Mouse (Mus musculus): ENCODE measurements at regions not wholly inside any gene's neighbourhood (a gene's known extent, or its start where the extent isn't known, plus 50 kb on each side); places are given as distances from the start of the nearest gene placed in this dataset.

DNA sequence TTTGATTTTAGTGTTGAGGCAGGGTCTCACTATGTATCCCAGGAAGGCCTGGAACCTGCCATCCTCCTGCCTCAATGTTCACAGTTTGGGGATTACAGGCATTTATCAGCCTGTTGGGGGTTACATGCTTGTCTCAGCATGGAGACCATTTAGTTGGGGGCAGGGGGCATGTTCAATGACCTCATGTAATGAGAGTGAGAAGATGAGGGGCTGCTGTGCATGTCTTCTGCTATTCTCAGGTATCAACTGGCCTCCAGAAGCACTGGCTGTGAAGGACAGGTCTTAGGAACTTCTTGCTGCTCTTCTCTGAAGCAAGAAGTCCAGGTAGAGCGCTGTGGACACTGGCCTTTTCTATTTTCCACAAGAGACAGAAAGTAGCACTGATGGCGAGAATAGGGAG is 350.9 kb downstream of the Plekhb2 start:
- DNase-seq (ENCODE audit: low read depth, low spot score) = no peak

DNA sequence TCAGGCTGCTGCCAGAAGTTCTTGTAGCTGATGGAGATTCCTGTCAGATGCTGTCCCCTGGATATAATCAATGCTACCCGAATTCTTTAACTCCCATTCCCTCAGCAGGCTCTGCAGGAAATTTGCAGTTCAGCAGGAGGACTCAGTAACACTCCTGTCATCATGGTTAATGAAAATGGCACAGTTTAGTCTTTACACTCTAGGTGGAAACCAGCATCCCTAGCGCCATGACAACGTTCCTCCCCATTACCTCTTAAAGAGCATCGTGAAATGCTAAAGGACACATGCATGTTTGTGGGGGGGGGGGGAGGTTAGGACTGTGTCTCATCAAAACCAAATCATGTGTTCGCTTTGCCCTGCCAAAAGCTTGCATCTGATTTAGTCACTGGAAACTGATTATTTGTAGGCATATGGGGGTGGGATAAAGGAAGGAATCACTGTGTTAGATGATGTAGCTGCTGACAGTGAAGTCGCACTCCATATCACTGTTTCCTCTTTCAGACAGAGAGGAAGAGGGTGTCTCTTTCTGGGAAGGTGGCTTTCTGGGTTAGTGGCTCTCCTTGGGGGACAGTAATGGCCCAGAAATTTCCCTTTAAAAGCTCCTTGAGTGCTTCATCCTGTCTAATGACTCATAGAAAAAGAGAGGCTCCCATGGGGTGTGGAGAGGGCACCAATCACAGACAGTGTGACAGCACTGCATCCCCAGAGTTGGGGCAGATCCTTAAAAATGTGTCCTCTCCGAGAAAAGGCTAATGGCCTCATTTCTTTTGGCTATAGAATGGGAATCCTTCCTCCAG is 351.5 kb downstream of the Plekhb2 start:
- DNase-seq (ENCODE audit: low read depth, low spot score) = no peak

GRCm38 (mm10) chr1:35201880-35202220 is 352.1 kb downstream of the Plekhb2 start:
- no peak for DNase-seq (ENCODE audit: low read depth, low spot score)

DNA sequence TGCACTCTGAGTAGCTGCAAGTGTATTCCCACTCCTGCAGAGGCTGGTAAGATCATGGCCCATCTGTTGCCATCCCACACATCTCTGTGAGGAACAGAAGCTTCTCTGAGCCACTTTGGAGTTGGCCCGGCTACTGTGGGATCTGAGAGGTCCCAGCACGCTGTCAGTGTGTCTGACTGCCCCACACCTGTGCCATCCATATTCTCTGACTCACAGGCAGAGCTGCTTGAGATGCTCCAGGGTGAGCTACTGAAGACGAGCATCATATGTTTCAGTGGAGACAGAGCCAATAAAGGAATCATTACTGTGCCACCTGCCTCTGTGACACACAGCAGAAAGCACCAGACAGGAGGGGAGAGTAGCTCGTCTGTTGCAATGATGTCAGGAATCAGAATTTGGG is 352.8 kb downstream of the Plekhb2 start:
- DNase-seq (ENCODE audit: low read depth, low spot score) = no peak

DNA sequence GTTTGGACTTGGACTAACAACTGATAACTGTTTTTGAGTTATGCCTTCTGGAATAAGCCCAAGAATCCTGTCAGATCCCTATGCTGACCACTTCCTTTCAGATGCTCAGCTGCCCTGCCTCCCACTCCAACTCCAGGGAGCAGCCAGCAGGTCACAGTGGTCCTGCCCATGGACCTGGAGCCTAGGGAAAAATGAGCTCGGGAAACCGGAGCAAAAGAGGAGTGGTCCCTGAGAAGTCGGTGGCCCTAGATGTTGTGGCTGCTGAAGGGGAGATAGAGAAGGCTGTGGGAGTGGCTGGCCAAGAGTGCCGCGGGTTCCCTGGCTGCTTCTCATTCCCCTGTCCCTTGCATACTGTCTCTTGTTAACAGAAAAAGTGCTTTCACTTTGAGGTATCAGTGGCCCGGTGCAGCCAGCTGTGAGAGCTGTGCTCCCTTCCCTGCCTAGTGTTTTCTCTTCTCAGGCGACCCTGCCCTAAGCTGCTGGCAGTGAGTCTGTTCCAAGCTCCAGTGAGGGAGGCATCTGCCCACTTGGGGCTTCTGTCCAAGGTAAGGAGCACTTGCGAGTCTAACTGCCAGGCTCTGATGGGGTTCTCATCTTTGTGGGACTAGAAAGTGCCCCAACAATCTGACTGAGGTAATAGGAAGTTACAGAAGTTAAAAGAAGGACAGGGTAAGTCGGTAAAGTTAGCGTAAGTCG is 357.2 kb downstream of the Plekhb2 start:
- no peak for DNase-seq (ENCODE audit: low read depth, low spot score)

- DNase-seq (ENCODE audit: low read depth, low spot score) = no peak
These were observed 362.5 kb downstream of the Plekhb2 start for GRCm38 (mm10) chr1:35212111-35212891.

GRCm38 (mm10) chr1:35213875-35214274 is 364.1 kb downstream of the Plekhb2 start:
- no peak for DNase-seq (ENCODE audit: low read depth, low spot score)

- DNase-seq (ENCODE audit: low read depth, low spot score) = no peak
These were observed 366.6 kb downstream of the Plekhb2 start for GRCm38 (mm10) chr1:35216411-35216810.

DNA sequence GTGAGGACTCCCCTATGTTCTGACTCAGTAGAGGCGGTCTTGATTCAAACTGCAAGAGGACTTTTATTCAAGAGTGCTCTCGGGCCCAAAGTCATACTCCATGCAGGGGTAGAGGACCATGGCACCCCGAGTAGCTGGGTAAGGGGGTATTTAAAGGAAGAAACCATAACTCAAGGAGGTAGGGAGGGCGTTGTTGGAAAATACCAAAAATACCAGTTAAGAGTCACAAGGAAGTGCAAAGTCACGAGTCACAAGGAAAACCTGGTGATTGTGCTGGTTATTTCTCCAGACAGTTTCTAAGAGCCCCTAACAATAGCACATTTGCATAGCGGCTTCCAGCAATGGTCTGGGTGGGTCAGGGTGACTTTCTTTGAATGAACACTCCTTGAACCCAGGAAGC is 370.4 kb downstream of the Plekhb2 start:
- DNase-seq (ENCODE audit: low read depth, low spot score) = peak; percentile 77

- DNase-seq (ENCODE audit: low read depth, low spot score) = peak; percentile 96
These were observed 371.0 kb downstream of the Plekhb2 start for GRCm38 (mm10) chr1:35220751-35221150.

DNA sequence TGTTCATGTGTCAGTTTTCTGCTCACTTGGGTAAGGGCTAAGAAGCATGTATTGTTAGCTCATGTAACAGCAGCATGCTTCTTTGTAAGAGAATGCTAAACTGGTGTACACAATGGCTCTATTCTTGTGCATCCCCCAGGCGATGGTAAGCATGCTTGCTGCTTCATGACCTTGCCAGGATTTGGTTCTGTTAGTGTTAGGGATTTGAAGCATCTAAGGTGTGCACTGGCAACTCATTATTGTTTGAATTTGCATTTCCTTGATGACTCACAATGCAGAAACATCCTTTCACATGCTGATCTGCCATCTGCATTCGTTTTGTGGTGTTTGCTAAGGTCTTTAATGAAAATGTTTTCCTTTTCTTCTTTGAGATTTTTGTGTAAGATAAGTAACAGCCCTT is 382.8 kb downstream of the Plekhb2 start:
- DNase-seq (ENCODE audit: low read depth, low spot score) = peak; percentile 99

DNA sequence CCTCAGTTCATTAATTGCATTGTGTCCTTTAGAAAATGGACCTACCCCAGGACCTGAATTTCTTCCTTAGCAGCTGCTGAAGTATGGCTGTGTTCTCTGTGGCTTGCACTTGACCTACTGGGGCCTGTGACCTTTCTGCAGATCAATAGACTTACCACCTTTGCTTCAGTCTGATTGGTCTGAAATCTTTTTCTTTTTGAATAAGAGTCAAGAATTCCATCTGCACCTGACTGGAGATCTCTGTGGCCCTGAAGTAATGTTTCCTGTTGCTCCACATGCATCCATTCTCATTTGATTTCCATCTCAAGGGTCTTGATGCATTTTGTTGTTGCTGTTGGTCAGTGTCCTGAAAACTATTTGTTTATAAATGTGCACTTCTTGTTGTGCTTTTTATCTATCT is 388.4 kb downstream of the Plekhb2 start:
- peak; percentile 62 for DNase-seq (ENCODE audit: low read depth, low spot score)

- DNase-seq (ENCODE audit: low read depth, low spot score) = no peak
These were observed 393.1 kb downstream of the Plekhb2 start for GRCm38 (mm10) chr1:35242849-35243248.

GRCm38 (mm10) chr1:35243339-35243738 is 393.6 kb downstream of the Plekhb2 start:
- DNase-seq (ENCODE audit: low read depth, low spot score) = no peak

DNA sequence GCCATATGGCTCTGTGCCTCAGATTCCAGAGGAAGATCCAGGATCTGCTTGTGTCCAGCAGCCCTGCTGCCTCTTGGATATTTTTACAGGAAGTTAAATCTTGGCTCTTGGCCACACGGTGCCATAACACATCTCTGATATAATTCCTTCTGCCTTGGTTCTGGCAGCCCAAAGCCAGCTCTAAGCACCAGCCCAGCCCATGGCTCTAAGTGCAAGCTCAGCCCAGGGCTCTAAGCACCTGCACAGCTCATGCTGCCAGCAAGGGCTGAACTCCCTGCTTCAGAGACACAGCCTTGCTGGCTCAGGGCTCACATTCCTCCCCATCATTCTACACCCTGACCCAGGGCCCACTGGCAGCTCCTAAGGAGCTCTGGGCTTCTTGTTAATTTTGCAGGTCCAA is 415.3 kb downstream of the Plekhb2 start:
- no peak for DNase-seq (ENCODE audit: low read depth, low spot score)

- peak; percentile 81 for DNase-seq (ENCODE audit: low read depth, low spot score)
These were observed 416.9 kb downstream of the Plekhb2 start for GRCm38 (mm10) chr1:35266626-35267025.

DNA sequence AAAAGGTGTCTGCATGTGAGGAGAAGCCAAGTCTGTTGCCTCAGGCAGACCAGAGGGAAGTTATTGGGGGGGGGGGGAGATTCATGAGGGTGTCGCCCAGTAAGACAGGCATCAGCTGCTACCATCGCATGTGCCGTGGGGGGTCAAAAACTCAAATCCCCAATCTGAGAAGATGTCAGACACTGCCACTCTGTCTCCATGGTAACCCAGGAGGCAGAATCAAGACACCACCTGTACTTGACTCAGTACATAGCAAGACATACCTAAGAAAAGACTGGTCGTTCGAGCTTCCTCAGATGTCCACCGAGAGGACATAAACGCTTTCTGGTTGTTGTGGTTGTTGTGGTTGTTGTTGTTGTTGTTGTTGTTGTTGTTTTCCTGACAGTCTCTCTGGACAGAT is 418.1 kb downstream of the Plekhb2 start:
- no peak for DNase-seq (ENCODE audit: low read depth, low spot score)

- no peak for DNase-seq (ENCODE audit: low read depth, low spot score)
These were observed 425.2 kb downstream of the Plekhb2 start for GRCm38 (mm10) chr1:35274978-35275377.

Measured in ES-CJ7 (cell line).